Mouse (Mus musculus): ENCODE measurements at regions not wholly inside any gene's neighbourhood (a gene's known extent, or its start where the extent isn't known, plus 50 kb on each side); places are given as distances from the start of the nearest gene placed in this dataset.

GRCm38 (mm10) chr4:31642593-31643290 lies 321.2 kb upstream of the Map3k7 start:
- TF ChIP-seq E2F4 (IDR thresholded peaks at IDR 0.05; ENCODE audit: insufficient read depth) (no peak), POLR2A (IDR thresholded peaks at IDR 0.05; ENCODE audit: insufficient read length, low read depth) (no peak), CEBPB (IDR thresholded peaks at IDR 0.05; ENCODE audit: insufficient read depth, poor library complexity, severe bottlenecking) (no peak), POLR2AphosphoS2 (IDR thresholded peaks at IDR 0.05; ENCODE audit: insufficient read length, low read depth) (no peak), TCF12 (IDR thresholded peaks at IDR 0.05; ENCODE audit: insufficient read depth, poor library complexity, severe bottlenecking) (no peak), MAX (IDR thresholded peaks at IDR 0.05; ENCODE audit: low read depth) (no peak), USF1 (IDR thresholded peaks at IDR 0.05; ENCODE audit: low read depth) (no peak), REST (IDR thresholded peaks at IDR 0.05; ENCODE audit: insufficient read depth, insufficient read length) (no peak), MYOG (IDR thresholded peaks at IDR 0.05; ENCODE audit: control insufficient read depth in 1 of 3, insufficient read depth in 1 of 3, insufficient read length in 2 of 3, low read depth in 2 of 3) (no peak)
